Mouse (Mus musculus): ENCODE measurements around the gene Naxd.

DNA sequence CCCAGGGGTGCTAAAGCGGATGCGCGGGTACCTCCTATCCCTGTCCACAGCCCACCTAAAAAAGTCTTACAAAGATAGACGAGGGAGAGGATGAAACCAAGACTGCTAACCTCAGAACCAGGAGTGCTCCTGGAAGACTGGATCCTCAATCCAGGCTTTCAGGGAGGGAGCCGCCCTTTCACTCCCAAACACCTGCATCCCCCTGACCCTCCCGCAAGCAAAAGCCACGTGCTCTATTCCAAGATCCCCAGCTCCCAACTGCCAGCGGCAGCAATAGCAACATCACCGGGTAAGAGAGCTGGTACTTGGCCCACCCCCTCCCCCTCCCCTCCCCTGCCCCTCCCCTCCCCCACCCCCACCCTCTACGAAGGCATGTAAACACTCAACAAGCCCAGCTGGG, 21.9 kb upstream of the Naxd start:
- no peak for TF ChIP-seq CTCF (IDR thresholded peaks at IDR 0.05; ENCODE audit: borderline replicate concordance, insufficient read depth, low read depth, low read length)
- no peak for TF ChIP-seq POLR2A (IDR thresholded peaks at IDR 0.05; ENCODE audit: borderline replicate concordance, insufficient read depth, low read length)
